Mouse (Mus musculus): ENCODE data around the gene 1700029I15Rik. TPM values are rescaled to one million over a fixed set of nuclear protein-coding genes. Genes with fewer than 3 reads are reported as not detected.

Gene 1700029I15Rik
- total and polyA plus RNA-seq, 2 experiments from 2014 or later: 1.8 to 4.9 TPM

DNA sequence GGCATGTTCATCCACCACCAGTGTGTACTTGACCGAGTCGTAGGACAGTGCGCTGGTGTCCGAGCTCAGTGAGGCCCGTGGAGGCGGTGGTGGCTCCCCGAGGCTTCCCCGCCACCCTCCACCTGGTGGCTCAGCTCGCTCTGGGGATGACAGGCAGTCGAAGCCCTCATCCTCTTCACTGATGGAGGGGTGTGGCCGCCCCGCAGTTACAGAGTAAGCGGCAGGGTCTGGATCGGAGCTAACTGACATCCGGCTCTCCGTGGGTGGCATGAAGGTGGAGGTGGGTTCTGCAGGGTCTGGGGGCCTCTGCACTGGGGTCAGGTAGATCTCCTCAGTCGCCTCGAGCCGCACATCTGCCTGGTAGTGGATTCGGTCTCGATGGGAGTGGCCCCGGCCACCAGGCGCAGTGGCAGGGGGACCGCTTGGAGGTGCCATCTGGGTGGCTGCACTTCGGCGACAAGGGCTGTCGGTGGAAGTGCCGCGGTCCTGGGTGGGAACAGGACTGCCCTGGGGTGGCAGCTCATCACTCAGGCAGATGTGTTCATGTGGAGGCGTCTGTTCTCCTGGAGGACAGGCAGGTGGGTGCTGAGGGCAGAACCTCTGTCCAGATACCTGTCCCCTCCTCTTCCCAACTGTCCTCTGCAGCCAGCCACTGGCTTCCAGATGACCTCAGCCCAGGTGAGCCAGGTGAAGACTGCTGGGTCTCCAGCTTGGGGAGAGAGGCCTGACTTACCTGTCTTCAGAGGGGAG is 4.7 kb downstream of the 1700029I15Rik start:
- DNase-seq (ENCODE audit: low spot score): no peak
- ATAC-seq: no peak
- Histone ChIP-seq H3K27me3 (ENCODE audit: insufficient read depth, low read length) (no peaks in the 10 kb centered on the region), H3K36me3 (ENCODE audit: insufficient read depth, low read length) (peaks cover 50% of the 10 kb centered on the region), H3K27ac (no peak overlapping the region), H3K9me3 (ENCODE audit: low read length) (no peaks in the 10 kb centered on the region), H3K4me1 (ENCODE audit: insufficient read depth, low read length) (peaks cover 28% of the 10 kb centered on the region), H3K4me2 (ENCODE audit: low read depth, low read length) (peak overlapping the region; percentile 83), H3K9ac (replicated peaks; ENCODE audit: low read length) (peak overlapping the region; percentile 80; the same call in 1 of the 2 replicates), H3K4me3 (ENCODE audit: low read length) (no peak overlapping the region)
- 92% methylated on average over 29 of the region's 30 CpGs for WGBS
- no peak for TF ChIP-seq CTCF (IDR thresholded peaks at IDR 0.05; ENCODE audit: low read depth)

DNA sequence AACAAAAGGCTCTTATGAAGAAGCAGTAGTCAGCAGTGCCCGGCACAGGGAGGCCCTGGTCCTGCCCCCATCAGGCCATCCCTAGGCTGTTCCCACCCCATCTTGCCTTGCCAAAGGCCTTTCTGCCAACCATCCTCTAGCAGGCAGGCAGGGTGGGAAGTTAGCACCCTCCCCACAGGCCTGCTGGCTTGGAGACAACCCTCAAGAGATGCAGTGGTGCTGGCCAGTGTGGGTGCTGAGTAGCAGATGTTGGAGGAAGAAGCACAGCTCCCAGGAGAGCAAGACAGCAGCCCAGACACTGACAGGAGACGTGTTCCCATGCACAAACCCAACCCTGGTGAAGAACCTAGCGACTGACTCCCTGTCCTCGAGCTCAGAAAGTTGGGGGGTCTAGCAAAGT is 5.3 kb downstream of the 1700029I15Rik start:
- peak overlapping the region; percentile 80; the same call in 1 of the 2 replicates for H3K9ac ChIP-seq (replicated peaks; ENCODE audit: low read length)
- DNase-seq (ENCODE audit: low spot score): no peak
- WGBS: 59% methylated on average over 4 of the region's 4 CpGs
- H3K27me3 ChIP-seq (ENCODE audit: insufficient read depth, low read length): no peaks in the 10 kb centered on the region
- H3K27ac ChIP-seq: 0 out of 2 replicates have a peak overlapping the region, but pooled peaks have one; percentile 83
- no peak for ATAC-seq
- peaks cover 44% of the 10 kb centered on the region for H3K36me3 ChIP-seq (ENCODE audit: insufficient read depth, low read length)
- H3K4me2 ChIP-seq (ENCODE audit: low read depth, low read length): peak overlapping the region; percentile 83
- peak overlapping the region; percentile 69 for H3K4me3 ChIP-seq (ENCODE audit: low read length)
- H3K4me1 ChIP-seq (ENCODE audit: insufficient read depth, low read length): peaks cover 34% of the 10 kb centered on the region
- no peak for TF ChIP-seq CTCF (IDR thresholded peaks at IDR 0.05; ENCODE audit: low read depth)
- no peaks in the 10 kb centered on the region for H3K9me3 ChIP-seq (ENCODE audit: low read length)

DNA sequence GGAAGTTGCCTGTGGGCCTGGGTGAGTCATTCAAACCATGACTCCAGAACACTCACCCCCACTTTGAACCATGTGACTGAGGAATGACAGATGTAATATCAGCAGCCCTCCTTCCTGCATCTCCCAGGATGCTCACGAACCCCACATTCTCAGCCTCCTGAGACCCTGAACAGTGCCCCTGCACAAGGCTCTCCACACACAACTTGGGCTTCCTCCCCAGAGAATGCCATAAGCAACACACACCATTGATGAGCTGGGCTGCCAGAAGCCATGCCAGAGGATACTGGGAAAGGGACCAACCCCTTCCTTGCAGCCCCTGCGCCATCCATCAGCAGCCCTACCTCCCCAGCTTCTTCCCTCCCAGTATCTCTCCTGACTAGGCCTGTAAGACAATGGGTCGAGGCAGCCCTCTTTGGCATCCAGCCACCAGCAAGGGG is 5.8 kb downstream of the 1700029I15Rik start:
- peak overlapping the region; percentile 69 for H3K4me3 ChIP-seq (ENCODE audit: low read length)
- WGBS: 18% methylated on average over 3 of the region's 3 CpGs
- H3K4me2 ChIP-seq (ENCODE audit: low read depth, low read length): peak overlapping the region; percentile 83
- H3K27ac ChIP-seq: peak overlapping the region; percentile 83
- peaks cover 43% of the 10 kb centered on the region for H3K36me3 ChIP-seq (ENCODE audit: insufficient read depth, low read length)
- H3K9ac ChIP-seq (replicated peaks; ENCODE audit: low read length): peak overlapping the region; percentile 80
- no peaks in the 10 kb centered on the region for H3K9me3 ChIP-seq (ENCODE audit: low read length)
- no peaks in the 10 kb centered on the region for H3K27me3 ChIP-seq (ENCODE audit: insufficient read depth, low read length)
- no peak for TF ChIP-seq CTCF (IDR thresholded peaks at IDR 0.05; ENCODE audit: low read depth)
- DNase-seq (ENCODE audit: low spot score): no peak
- ATAC-seq: no peak
- H3K4me1 ChIP-seq (ENCODE audit: insufficient read depth, low read length): peaks cover 39% of the 10 kb centered on the region

DNA sequence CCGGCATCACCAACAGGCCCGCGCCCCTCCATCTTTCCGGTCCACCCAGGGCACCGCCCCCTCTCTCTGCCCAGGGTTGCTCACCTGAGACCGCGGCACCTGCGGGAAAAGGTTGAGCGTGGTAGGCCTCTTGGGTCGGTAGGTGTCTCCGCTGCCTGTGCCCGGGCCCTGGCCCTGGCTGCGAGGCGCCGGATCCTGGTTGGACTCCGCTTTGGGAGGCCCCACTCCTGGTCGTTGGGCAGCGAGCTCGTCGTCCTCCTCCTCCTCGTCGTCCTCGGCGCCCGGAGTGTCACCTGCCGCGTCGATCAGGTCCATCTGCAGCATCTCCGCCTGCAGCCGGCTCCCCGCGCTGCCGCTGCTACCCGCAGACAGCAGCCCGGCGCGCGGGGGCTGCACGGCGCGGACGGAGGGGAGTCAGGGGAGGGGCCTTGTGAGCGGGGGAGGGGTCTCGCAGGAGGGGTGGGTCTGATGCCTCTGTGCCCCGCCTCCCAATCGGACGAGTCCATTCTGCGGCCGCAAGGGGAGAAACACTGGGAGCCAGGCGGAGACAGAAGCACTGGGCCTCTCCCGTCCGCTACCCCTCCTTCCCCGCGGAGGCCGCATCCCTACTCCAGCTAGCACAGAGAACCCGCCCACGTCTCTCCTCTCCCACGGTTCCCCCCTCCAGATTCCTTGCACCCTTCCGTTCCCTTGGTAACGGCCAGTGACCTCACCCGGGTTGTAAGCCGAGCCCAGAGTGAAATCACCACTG is 6.7 kb downstream of the 1700029I15Rik start:
- Histone ChIP-seq H3K9ac (replicated peaks; ENCODE audit: low read length) (peak overlapping the region; percentile 80), H3K27me3 (ENCODE audit: insufficient read depth, low read length) (no peaks in the 10 kb centered on the region), H3K4me3 (ENCODE audit: low read length) (peak overlapping the region; percentile 69), H3K4me2 (ENCODE audit: low read depth, low read length) (peak overlapping the region; percentile 83), H3K36me3 (ENCODE audit: insufficient read depth, low read length) (peaks cover 33% of the 10 kb centered on the region), H3K9me3 (ENCODE audit: low read length) (no peaks in the 10 kb centered on the region), H3K27ac (peak overlapping the region; percentile 83), H3K4me1 (ENCODE audit: insufficient read depth, low read length) (peaks cover 44% of the 10 kb centered on the region)
- TF ChIP-seq CTCF (IDR thresholded peaks at IDR 0.05; ENCODE audit: low read depth): peak; percentile 41
- ATAC-seq: peak; percentile 93
- DNase-seq (ENCODE audit: low spot score): peak; percentile 96
- under 1% methylated on average over 60 of the region's 62 CpGs for WGBS

DNA sequence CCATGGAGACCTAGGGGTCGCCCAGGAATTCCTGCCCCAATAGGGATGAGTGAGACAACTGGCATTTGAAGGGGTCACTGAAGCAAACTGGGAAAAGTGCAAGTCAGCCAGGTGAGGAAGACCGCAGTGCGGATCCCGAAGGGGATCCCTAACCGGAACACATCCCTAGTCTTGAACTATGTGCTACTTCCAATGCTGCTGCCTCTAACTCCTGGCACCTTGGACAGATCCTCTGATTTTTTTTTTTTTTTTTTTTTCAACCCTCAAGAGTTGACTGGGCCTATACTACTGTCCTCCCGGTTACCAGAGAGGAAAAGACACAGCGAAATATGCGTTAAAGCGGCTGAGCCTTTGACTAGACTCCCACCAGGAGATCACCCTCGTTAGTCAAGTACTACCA is 7.3 kb downstream of the 1700029I15Rik start:
- Histone ChIP-seq H3K4me2 (ENCODE audit: low read depth, low read length) (peak overlapping the region; percentile 83), H3K27ac (peak overlapping the region; percentile 83), H3K4me3 (ENCODE audit: low read length) (peak overlapping the region; percentile 69), H3K9me3 (ENCODE audit: low read length) (no peaks in the 10 kb centered on the region), H3K27me3 (ENCODE audit: insufficient read depth, low read length) (no peaks in the 10 kb centered on the region), H3K36me3 (ENCODE audit: insufficient read depth, low read length) (peaks cover 27% of the 10 kb centered on the region), H3K9ac (replicated peaks; ENCODE audit: low read length) (peak overlapping the region; percentile 80), H3K4me1 (ENCODE audit: insufficient read depth, low read length) (peaks cover 44% of the 10 kb centered on the region)
- 4% methylated on average over 10 of the region's 10 CpGs for WGBS
- no peak for TF ChIP-seq CTCF (IDR thresholded peaks at IDR 0.05; ENCODE audit: low read depth)
- DNase-seq (ENCODE audit: low spot score) (no peak), ATAC-seq (no peak)

DNA sequence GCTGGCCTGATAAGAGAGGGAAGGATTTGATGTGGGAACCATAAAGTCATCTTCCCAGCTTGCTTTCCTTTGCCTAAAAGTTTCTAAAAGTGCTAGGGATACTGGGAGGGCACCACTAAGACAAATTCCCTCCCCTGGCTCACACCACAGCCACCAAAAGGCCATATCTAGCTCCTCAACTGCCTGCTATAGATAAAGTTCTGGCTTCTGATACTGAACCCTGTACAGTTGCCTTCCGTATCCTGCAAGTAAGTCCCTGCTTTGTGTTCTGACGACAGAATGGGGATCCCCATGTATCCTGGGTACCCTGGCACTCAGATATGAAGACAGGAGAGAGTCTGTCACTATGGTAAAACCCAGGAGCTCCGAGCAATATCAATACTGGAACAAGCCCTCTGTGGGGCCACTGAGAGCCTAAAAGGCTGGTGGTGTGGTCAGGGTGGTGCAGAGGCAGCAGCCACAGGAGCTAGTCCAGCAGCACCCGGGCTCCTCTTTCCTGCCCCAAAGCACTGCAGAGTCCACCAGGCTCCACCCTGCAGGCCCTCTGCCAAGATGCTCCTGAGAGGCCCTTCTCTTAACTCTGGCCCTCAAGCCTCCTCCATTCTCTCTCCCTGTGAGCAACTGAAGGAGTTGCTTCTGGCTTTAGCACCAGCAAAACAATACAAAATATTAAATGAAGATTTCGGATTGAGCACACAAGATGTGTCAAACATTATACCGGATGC is 8.0 kb downstream of the 1700029I15Rik start:
- no peak for DNase-seq (ENCODE audit: low spot score)
- WGBS: 67% methylated on average over 6 of the region's 6 CpGs

More for the DNA sequence above, 8.0 kb downstream of the 1700029I15Rik start:
- peak overlapping the region; percentile 83 for H3K27ac ChIP-seq
- H3K4me3 ChIP-seq (ENCODE audit: low read length): no peak overlapping the region
- H3K4me1 ChIP-seq (ENCODE audit: insufficient read depth, low read length): peaks cover 44% of the 10 kb centered on the region
- peaks cover 20% of the 10 kb centered on the region for H3K36me3 ChIP-seq (ENCODE audit: insufficient read depth, low read length)
- H3K9ac ChIP-seq (replicated peaks; ENCODE audit: low read length): no peak overlapping the region
- H3K4me2 ChIP-seq (ENCODE audit: low read depth, low read length): peak overlapping the region; percentile 83
- no peak for TF ChIP-seq CTCF (IDR thresholded peaks at IDR 0.05; ENCODE audit: low read depth)
- H3K27me3 ChIP-seq (ENCODE audit: insufficient read depth, low read length): no peaks in the 10 kb centered on the region
- H3K9me3 ChIP-seq (ENCODE audit: low read length): no peaks in the 10 kb centered on the region
- ATAC-seq: no peak
